Mouse (Mus musculus): ENCODE measurements around the gene D17H6S53E. TPM values are rescaled to one million over a fixed set of nuclear protein-coding genes. Genes with fewer than 3 reads are reported as not detected.

D17H6S53E gene
- polyA plus RNA-seq (2015; fragmentation: Nextera tagmentation; extraction: Ambion mirVana): 14.4 and 15.5 TPM in 2 replicates

DNA sequence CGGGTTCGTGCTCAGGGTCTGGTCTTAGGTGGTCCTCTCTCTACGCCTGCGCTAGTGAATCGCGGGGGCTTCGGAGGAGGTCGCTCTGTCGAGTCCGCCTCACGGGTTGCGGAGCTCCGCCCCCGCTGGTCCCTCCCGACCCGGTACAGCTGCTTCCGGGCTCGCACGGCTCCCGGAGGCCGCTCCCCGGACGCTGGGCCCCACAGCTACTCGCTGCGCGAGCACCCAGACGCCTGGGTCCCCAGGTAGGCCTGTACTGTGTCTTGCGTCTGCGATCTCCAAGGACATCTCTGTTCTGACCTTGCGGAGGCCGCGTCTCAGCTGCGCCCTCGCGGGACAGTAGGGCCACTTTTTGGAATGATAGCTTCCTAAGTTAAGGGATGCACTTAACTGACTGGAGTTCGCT lies at the start of gene D17H6S53E:
D17H6S53E (plus strand) TSS at position 168 of the 406 bp plus-strand sequence.
- Histone ChIP-seq H3K4me2 (replicated peaks; ENCODE audit: low read depth) (peak within 1 kb of the TSS; percentile 85), H3K27ac (replicated peaks) (peak within 1 kb of the TSS; percentile 87), H3K27me3 (ENCODE audit: control insufficient read depth, insufficient read depth, low read length) (no peaks in the 10 kb centered on the region), H3K9me3 (ENCODE audit: control insufficient read depth, low read length) (no peaks in the 10 kb centered on the region), H3K9ac (ENCODE audit: low read length) (peak within 1 kb of the TSS; percentile 77), H3K4me1 (replicated peaks; ENCODE audit: control insufficient read depth, insufficient read depth) (peaks cover 3% of the 10 kb centered on the region; the same call in 1 of the 2 replicates), H3K4me3 (ENCODE audit: low read depth, low read length) (peak within 1 kb of the TSS; percentile 61), H3K36me3 (ENCODE audit: control insufficient read depth, insufficient read depth, low read length) (no peaks in the 10 kb centered on the region; the same call in none of the 2 replicates)
- ATAC-seq (ENCODE audit: low FRiP score, low TSS enrichment): peak; percentile 63
- DNase-seq (ENCODE audit: low spot score): peak; percentile 90
- TF ChIP-seq EP300 (optimal IDR thresholded peaks at IDR 0.05): no peak
- TF ChIP-seq CTCF (IDR thresholded peaks at IDR 0.05; ENCODE audit: low read depth): 0 out of 2 replicates have a peak, but pooled peaks have one; percentile 2
- WGBS: under 1% methylated on average over 34 of the region's 36 CpGs

DNA sequence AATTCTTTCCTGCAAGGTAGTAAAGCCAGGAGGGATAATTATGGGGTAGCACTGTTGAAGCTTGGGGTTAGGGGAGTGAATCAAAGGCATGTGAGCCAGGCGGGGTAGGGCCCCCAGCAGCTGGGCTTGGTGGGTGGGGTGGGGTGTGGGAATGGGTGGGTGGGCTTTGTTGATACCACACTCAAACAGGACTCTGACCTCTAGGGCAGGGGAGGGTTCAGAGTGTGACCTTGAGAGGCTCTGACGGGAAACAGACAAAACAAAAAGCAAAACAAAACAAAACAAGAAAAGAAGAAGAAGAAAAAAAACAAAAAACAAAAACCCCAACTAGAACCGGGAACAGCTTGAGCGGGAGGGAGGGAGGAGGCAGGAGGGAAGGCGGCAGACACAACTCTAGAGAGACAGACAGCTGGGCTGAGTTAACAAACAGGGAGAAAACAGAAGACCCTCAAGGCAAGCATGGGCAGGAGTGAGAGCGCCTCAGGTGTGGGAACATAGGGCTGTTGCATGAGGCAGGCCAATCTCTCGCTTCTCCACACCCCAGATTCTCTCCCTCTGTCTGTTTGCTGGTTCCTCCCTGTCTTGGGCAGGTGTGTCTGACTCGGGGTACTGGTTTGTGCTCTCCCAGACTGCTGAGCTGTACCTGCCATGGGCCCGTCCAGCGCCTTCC lies 49.5 kb upstream of the D17H6S53E start, which contains the start of gene Ly6g6e:
Ly6g6e (plus strand) TSS at position 396 of the 670 bp plus-strand sequence.
- no peaks in the 10 kb centered on the region for H3K36me3 ChIP-seq (ENCODE audit: control insufficient read depth, insufficient read depth, low read length)
- 29% methylated on average over 10 of the region's 10 CpGs for WGBS

DNA sequence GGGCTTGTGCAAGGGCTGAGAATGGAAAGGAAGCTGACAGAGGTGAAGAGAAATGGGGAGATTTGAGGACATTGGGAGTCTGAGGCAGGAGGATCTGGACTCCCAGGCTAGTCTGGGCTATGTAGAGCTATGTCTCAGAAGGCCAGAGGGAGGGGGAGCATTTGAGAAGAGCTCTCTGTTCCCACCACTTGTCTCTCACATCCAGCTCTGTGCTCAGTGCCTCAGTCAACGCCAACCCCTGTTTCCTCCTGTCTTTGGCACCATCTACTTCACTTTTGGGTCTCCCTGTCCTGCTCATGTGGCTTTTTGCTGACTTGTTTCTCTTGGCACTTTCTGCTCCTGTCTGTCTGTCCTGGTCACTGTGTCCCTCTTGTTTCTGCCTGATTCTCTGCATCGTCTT lies 48.9 kb upstream of the D17H6S53E start:
- Histone ChIP-seq H3K4me1 (replicated peaks; ENCODE audit: control insufficient read depth, insufficient read depth) (no peaks in the 10 kb centered on the region; the same call in 1 of the 2 replicates), H3K4me3 (ENCODE audit: low read depth, low read length) (peak overlapping the region; percentile 22; the same call in 1 of the 2 replicates), H3K9ac (ENCODE audit: low read length) (peak overlapping the region; percentile 41), H3K9me3 (ENCODE audit: control insufficient read depth, low read length) (no peaks in the 10 kb centered on the region), H3K36me3 (ENCODE audit: control insufficient read depth, insufficient read depth, low read length) (no peaks in the 10 kb centered on the region), H3K27me3 (ENCODE audit: control insufficient read depth, insufficient read depth, low read length) (no peaks in the 10 kb centered on the region), H3K27ac (replicated peaks) (peak overlapping the region; percentile 84), H3K4me2 (replicated peaks; ENCODE audit: low read depth) (peak overlapping the region; percentile 52)
- ATAC-seq (ENCODE audit: low FRiP score, low TSS enrichment) (no peak), DNase-seq (ENCODE audit: low spot score) (no peak)
- TF ChIP-seq EP300 (optimal IDR thresholded peaks at IDR 0.05): no peak
- no peak for TF ChIP-seq CTCF (IDR thresholded peaks at IDR 0.05; ENCODE audit: low read depth)
- WGBS: 40% methylated on average over 2 of the region's 2 CpGs

More for the DNA sequence above, 49.5 kb upstream of the D17H6S53E start, which contains the start of gene Ly6g6e:
- no peak for DNase-seq (ENCODE audit: low spot score)
- H3K27ac ChIP-seq (replicated peaks): peak within 1 kb of the TSS; percentile 84
- no peaks in the 10 kb centered on the region for H3K27me3 ChIP-seq (ENCODE audit: control insufficient read depth, insufficient read depth, low read length)
- ATAC-seq (ENCODE audit: low FRiP score, low TSS enrichment): no peak
- H3K4me1 ChIP-seq (replicated peaks; ENCODE audit: control insufficient read depth, insufficient read depth): no peaks in the 10 kb centered on the region; the same call in 1 of the 2 replicates
- TF ChIP-seq CTCF (IDR thresholded peaks at IDR 0.05; ENCODE audit: low read depth): no peak
- TF ChIP-seq EP300 (optimal IDR thresholded peaks at IDR 0.05): no peak
- no peaks in the 10 kb centered on the region for H3K9me3 ChIP-seq (ENCODE audit: control insufficient read depth, low read length)
- peak within 1 kb of the TSS; percentile 22 for H3K4me3 ChIP-seq (ENCODE audit: low read depth, low read length)
- peak within 1 kb of the TSS; percentile 41 for H3K9ac ChIP-seq (ENCODE audit: low read length)
- peak within 1 kb of the TSS; percentile 52 for H3K4me2 ChIP-seq (replicated peaks; ENCODE audit: low read depth)

DNA sequence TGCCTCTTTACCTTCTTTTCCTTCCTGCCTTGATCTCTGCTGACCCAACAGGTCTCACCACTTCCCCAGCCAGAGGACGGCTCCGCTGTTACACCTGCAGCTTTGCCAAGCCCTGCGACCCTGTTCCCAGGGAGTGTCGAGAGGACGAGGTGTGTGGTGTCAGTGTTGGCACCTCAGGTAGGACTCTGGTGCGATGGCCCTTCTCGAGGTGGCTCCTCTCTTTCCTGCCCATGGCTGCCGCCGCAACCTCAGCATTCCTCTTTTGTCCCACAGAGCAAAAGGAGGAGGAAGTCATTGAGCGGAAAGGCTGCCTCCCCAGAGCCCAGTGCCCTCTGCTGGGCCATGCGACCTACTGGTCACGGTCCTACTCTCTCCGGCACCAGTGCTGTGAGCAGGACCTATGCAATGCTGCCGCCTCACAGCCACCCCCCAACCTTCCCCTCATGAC lies 48.4 kb upstream of the D17H6S53E start, which contains the start of gene Ly6g6d:
Ly6g6d (minus strand) TSS at position 280 of the 448 bp plus-strand sequence.
- Histone ChIP-seq H3K4me1 (replicated peaks; ENCODE audit: control insufficient read depth, insufficient read depth) (no peaks in the 10 kb centered on the region; the same call in 1 of the 2 replicates), H3K9ac (ENCODE audit: low read length) (peak within 1 kb of the TSS; percentile 41), H3K4me3 (ENCODE audit: low read depth, low read length) (peak within 1 kb of the TSS; percentile 22), H3K36me3 (ENCODE audit: control insufficient read depth, insufficient read depth, low read length) (no peaks in the 10 kb centered on the region), H3K27ac (replicated peaks) (peak within 1 kb of the TSS; percentile 84), H3K9me3 (ENCODE audit: control insufficient read depth, low read length) (no peaks in the 10 kb centered on the region), H3K4me2 (replicated peaks; ENCODE audit: low read depth) (peak within 1 kb of the TSS; percentile 52), H3K27me3 (ENCODE audit: control insufficient read depth, insufficient read depth, low read length) (no peaks in the 10 kb centered on the region)
- WGBS: 14% methylated on average over 14 of the region's 14 CpGs
- DNase-seq (ENCODE audit: low spot score) (peak; percentile 78), ATAC-seq (ENCODE audit: low FRiP score, low TSS enrichment) (peak; percentile 77)
- TF ChIP-seq EP300 (optimal IDR thresholded peaks at IDR 0.05): no peak
- TF ChIP-seq CTCF (IDR thresholded peaks at IDR 0.05; ENCODE audit: low read depth): peak; percentile 75

DNA sequence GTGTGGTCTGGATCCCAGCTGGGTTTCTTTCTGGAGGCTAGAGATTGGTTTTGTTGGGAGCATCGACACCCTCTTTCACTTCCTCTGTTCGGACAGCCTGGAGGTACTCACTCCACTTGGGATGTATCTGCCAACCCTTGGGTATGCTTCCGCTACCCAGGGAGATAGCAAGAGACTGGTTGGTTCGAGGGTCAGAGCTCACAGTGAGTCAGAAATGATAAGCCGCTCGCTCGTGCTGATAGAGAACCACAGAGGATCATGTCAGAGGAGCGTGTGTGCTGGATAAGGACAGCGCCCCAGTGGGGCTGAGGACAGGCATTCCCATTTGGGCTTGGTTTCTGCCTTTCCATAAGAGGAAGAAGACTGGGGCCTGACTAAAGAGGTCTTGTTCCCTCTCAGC lies 46.4 kb upstream of the D17H6S53E start:
- Histone ChIP-seq H3K4me3 (ENCODE audit: low read depth, low read length) (no peak overlapping the region), H3K36me3 (ENCODE audit: control insufficient read depth, insufficient read depth, low read length) (no peaks in the 10 kb centered on the region), H3K4me2 (replicated peaks; ENCODE audit: low read depth) (peak overlapping the region; percentile 11; the same call in 1 of the 2 replicates), H3K9me3 (ENCODE audit: control insufficient read depth, low read length) (no peaks in the 10 kb centered on the region), H3K4me1 (replicated peaks; ENCODE audit: control insufficient read depth, insufficient read depth) (no peaks in the 10 kb centered on the region; the same call in 1 of the 2 replicates), H3K27me3 (ENCODE audit: control insufficient read depth, insufficient read depth, low read length) (no peaks in the 10 kb centered on the region), H3K27ac (replicated peaks) (0 out of 2 replicates have a peak overlapping the region, but pooled peaks have one; percentile 8), H3K9ac (ENCODE audit: low read length) (no peak overlapping the region)
- 39% methylated on average over 9 of the region's 9 CpGs for WGBS
- peak; percentile 38 for ATAC-seq (ENCODE audit: low FRiP score, low TSS enrichment)
- TF ChIP-seq CTCF (IDR thresholded peaks at IDR 0.05; ENCODE audit: low read depth) (peak; percentile 41; the same call in 1 of the 2 replicates), EP300 (optimal IDR thresholded peaks at IDR 0.05) (no peak)
- peak; percentile 63 for DNase-seq (ENCODE audit: low spot score)

Measured in stomach, postnatal 0 days (tissue).